Mouse (Mus musculus) liver (tissue): ENCODE data around the gene Dcst1.

ENCODE experiments used
- DNase-seq: peaks from one replicate; pipeline ENCODE4 v3.0.0-alpha.2; 2020; ENCODE audit warnings: mixed read lengths

Gene Dcst1

DNA sequence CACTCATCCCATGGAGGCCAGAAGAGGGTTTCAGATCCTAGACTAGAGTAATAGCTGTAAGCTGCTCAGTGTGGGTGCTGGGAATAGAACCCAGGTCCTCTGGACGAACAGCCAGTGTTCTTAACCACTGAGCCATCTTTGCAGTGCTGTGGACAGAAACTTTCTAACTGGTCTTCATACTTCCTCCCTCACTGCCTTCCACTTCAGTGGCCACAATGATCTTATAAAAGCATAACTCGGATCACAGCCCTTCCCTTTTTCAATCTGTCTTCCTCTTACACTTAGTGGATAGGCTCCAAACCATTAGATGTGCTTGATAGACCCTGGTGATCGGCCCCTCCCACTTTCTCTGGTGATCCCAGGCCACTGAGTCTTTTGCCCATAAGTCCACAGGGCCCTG is 4.8 kb downstream of the Dcst1 start:
- no peak for DNase-seq

DNA sequence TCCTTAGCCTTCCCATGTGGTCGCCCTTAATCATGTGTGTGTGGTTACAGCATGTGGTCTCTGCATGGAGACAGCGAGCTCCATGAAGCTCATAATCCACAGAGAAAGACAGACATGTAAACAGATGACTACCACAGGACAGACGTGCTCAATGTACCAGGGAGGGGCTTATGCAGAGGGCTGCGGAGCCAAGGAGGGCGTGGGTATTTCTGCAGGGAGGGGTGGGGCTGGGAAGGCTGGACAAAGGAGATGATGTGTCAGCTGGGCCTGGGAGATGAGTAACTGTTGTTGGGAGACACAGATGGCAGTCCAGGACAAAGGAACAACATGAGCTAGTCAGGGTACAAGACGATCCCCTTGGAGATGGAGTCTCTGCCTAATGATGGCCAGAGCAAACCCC is 5.4 kb downstream of the Dcst1 start:
- DNase-seq = no peak

DNA sequence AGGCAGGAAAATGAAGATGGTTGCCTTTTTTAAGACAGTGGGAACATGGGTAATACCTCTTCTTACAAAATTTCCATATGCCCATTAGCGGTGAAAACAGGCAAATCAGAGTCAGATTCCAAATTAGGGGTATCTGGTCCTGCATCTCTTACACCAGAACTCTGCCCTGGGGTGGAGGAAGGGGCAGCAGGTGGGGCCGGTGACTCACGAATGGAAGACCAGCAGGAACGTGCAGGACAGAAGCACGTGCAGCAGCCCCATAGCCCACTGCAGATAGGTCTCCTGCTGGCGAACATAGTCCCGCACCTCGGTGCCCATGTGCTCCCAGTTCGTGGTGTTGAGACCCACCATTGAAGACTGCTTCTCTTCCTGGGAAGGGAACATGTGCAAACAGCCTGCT is 9.0 kb downstream of the Dcst1 start:
- no peak for DNase-seq

DNA sequence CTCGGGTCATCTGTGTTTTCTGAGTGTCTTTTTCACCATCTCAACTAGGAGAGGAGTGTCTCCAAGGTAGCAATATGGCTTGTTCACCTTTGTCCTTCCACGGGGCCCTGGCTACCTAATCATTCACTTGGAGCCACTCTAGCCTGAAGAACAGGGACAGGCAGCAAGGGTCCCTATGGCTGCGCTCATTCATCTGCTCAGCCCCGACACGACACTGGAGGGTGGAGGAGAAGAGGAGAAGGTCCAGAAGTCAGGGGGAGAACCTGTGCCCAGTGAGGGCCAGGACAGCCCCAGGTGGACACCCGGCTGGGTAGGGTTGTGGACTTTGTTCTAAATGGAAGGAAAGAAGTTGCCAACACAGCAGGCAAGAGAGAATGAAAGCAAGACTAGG is 9.5 kb downstream of the Dcst1 start:
- DNase-seq = no peak

DNA sequence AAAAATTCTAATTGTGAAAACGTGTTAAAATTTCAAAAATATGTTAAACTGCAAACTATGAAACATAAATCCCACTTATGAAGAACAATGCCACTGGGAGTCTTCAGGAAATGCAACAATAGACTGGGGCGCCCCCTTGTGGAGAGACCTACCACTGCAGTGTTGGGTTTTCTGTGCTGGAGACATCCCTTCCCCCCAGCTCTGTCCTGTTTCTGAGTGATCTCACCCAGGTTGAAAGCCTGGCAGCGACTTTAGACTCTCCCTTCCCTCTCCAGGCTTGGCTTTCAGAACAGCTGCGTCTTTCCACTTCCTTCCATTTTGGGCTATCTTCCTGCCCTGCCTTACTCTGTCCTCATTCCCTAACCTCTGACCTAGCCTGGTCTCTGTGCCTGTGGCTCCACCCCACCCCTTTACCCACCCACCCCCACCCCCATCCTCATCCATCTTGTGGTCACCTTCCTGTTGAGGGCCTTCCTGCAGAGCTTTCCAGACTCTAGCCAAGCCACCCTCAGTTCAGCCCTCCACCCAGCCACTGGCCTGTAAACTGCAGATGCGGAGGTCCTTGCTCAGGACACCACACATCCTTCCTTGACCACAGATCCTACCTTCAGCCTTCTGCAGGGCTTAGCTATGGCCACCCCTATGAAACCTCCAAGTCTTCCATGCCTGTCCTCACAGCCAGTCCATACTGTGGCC is 10.1 kb downstream of the Dcst1 start:
- DNase-seq = peak; percentile 77

DNA sequence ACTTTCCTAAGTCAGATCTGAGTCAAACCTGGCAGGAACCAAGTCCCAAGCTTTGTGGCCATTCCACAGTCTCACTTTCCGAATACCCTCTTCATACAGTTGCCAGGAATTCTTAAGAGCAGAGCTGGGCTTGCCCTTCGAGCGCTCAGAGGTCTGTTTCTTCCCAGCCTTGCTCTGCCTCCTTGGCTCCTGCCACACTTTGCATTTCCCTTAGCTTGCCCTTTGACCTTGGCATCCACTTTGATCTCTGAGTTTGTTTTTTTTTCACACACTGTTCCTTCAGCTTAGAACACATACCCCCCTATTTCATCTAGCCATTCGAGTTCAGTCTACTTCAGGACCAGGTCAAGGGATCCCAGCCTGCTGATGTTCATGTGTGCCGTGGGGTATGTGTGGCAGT is 13.8 kb downstream of the Dcst1 start:
- DNase-seq = no peak

DNA sequence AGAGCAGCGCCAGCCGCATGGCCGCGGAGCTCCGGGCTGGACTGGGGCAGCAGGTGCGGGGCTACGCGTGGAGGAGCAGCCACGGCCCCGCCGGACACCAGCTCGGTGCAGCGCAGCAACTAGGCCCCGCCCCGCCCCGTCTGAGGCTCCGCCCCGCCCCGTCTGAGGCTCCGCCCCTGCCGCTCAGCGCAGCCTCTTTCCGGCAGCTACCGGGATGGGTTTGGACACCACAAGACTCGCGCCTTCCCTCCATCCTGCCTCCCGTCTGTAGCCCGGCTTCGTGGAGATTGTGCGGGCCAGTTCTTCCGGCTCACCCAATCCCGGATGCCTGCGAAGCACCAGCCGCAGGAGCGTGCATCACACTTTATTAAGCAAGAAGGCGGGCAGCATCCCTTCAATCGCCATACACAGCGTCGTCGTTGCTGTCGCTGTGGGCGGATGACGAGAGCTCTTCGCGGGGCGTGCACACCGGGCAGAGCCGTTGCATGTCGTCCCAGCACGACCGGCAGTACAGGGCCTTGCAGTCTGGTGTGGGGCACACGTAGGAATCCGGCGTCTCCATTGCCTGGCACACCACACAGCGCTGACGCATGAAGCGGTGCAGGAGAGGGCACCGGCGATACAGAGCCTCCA is 15.1 kb downstream of the Dcst1 start, which contains the start of gene Adam15:
Gene Adam15, minus strand, starts transcription at position 128 of the 633 bp plus-strand sequence.
- peak; percentile 86 for DNase-seq

DNA sequence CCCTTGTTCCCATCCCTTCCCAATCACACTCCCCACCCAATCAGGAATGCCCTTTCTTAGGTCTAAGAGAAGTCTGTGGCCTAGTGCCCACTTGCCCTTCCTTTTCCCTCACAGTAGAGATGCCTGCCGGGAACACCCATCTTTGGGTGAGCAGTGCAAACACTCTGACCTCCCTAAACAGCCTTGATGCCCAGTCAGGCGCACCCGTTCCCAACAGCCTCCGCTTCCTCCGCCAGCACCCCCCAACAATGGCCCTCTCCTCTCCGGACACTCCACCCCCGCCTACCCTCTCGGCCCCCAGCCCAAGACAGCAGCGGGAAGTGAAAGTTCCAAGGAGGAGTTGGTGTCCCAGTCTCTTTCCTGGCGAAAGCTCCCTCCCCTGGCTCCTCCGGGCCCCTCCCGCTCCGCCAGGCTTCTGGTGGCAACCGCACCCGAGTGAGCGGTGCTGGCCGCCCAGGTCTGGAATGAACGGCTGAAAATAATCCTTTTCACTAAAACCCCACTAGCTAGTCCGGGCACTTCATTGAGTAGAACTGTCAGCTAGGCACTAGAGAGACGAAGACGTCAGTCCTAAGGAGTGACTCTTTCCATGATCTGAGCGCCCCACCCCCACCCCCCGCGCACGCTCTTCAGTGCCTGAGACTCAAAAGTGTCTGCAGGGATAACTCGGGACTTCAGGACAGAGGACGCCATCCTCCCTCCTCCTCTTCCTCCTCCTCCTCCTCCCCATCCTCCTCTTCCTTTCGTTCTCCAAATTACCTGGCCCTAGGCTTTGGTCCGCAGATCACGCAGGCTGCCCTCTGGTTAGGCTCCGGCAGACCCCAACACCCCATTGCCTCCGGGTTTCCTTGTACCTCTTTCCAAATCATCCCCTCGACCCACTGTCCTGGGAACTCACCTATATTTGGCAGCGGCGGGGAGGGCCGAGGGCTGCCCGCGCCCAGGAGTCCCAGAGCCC is 15.9 kb downstream of the Dcst1 start:
- no peak for DNase-seq

DNA sequence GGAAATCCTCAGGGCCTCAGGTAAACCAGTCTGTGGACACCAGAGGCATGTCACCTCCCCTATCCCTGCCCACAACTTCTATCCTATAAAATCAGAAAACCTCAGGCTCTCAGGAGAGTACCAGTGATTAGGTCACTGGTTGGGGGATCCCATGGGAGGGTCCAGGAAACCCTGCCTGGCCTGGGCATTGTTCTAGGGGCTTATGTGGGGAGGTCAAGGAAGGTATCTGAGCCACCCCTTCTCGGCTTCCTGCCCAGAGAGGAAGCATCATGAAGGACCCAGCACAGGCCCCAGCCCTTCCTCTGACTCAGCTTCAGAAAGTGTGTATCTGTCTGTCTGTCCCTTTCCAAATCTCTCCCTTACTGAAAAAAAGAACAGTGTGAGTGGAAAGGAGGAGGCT is 17.1 kb downstream of the Dcst1 start:
- DNase-seq = no peak

DNA sequence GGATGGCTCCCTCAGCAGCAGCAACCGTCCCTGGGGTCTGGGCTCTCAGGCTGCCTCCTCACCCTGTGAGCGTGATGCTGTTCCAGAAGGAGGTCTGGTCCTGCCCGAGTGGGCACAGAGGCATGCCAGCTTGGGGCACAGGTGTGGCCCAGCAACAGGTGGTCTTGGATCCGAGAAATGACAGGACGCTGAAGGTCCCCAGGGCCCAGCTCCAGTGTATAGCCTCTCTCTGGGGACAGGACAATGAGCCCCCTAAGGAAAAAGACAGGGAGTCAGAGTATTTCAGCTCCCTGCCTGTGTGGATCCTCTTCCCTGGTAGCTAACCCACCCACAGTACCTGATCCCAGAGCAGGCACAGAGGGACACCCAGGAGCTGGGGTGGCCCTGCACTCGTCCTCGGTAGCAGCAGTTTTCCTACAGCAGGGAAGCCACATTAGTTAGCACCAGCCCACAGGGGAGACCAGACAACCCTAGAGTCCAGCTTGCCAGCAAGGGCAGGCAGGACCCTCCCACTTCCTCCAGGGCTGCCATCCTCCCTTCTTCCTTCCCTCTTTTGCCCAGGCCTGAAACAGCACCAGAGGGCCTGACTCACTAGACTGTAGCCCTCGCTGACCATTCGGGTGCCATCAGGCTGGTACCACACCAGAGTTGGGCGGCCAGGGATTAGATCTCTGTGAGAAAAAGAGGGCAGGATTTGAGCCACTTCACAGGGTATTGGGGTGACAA is 18.1 kb downstream of the Dcst1 start:
- DNase-seq = no peak

DNA sequence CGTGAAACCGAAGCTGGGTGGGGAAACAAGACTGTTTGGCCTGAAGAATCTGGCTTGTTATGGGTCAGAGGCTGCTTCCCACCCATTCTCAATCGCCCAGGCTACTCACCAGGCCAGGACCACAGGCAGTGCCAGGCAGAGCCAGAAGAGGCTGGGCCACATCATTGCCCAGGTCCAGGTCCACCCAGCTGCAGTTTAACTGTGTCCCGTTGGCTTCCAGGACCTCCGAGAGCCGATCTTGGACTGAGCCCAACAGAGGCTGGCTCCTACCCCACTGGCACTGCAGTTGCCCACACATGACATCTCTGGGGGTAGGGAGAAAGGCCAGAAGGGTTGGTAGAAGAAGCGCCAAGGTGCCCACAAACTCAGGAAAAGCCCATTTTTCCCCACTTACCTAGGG is 21.8 kb downstream of the Dcst1 start:
- no peak for DNase-seq

DNA sequence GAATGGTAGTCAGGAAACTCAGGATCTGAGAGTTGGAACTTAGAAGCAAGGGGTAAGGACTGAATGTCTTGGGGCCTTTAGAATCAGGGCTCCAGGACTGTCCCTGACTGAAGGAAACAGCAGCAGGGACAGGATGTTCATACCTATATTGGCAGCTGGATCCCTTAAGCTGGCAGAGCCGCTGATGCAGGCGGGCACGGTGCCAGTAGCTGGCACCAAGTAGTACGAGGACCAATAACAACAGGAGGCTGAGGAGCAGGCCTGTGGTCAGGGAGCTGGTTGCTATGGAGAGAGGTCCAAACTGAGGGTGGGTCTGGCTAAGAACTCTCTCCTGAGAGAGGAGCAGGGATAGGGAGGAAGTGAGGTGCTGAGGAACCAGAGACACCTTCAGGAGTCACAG is 23.3 kb downstream of the Dcst1 start:
- DNase-seq = no peak

DNA sequence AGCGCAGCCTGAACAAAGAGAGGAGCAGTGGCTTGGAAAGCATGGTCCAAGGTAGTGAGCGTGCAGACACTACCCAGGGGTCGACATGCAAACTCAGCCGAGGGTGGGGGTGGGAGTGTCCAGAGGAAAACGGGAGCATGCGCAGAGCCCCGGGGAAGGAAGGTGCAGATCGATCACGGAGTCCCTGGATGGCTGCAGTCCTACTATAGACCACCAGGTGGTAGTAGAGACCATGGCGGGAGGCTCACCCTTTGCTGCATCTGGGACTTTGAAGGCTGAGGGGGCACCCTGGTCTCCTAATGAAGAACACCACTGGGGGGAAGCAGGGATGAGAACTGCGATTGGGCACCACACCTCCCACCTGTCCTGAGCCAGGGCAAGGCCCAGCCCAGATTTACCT is 24.6 kb downstream of the Dcst1 start:
- peak; percentile 75 for DNase-seq

DNA sequence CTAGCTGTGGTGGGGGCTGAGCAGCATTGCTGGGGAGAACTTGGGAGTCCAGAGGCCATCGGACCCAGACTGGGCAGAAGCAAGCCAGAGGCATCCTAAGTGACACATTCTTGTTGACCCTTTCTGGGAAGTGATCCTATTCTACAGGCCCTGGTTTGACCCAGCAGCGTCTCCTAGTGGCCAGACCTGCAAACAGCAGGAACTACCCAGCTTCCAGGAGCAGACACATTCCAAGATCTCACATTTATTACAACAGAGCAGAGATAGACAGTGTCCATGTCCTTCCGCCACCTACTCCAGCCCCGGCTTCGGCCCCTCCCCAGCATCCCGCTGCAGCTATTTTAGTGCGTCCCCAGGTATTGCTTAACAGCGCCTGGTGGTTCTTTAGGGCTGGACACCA is 25.6 kb downstream of the Dcst1 start:
- DNase-seq = peak; percentile 72

DNA sequence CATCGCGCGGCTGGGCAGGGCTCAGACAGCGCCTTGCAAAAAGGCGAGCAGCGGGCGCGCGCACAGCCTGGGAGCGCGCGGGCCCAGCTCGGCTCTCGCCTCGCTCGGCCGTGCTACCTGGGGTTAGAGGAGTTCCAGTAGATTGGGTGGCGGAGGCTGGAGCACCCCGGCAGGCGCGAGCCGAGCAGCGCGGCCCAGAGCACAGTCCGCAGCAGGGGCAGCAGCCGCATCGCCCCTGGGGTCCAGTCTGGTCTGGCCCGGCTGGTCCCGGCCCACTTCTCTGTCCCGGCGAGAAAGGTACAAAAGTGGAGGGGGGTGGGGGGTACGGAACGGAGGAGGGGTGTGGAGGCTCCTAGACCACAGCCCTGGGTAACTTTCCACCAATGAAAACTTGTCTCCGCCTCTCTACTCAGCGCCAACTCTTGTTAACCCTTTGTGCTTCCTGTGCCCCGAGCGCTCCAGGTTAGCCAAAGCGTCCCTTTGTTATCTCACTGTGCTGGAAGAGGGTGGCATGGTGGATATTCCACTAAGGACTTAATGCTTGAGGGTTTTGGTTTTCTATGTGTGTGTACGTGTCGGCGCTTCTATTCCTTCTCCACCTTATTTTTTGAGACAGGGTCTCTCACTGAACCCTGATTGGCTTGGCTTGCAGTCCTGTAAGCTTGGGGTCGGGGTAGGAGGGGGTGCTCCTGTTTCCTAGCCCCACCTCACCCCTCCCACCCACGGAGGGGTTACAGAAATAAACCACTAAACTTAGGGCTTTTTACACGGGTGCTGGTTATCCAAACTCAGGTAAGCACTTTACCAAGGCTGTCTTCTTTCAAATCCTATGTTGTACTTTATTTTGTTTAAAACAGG is 27.1 kb downstream of the Dcst1 start, which contains the start of gene Efna4:
Gene Efna4, minus strand, starts transcription at position 308 of the 858 bp plus-strand sequence.
- DNase-seq = peak; percentile 55

DNA sequence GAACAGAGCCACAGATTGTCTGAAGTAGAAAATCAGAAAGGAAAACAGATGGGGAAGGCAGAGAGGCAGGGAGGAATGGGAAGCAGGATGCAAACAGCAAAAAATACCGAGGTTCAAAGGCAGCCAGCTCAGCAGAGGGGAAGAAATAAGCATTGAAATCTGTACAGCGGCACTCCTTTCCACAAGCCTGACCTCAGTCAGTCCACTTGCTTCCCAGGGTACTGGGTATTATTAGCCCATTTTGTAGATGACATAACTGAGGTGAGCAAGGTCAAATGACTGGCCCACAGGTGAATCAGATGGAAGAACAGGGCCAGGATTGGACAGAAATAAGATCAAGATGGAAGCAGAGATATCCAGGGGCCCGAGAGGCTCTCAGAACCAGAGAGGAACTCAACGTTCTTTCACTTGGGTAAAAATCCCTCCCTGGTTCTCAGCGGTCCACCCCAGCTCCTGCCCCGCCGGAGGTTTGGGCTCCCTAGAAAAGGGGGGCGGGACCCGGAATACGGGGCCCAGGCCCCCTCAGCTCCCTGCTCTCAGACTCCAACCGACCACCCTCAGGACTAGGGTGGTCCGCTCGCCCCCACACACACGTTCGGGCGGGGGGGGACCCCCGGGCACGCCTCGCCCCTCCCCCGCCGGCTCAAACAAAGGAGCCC is 27.9 kb downstream of the Dcst1 start:
- DNase-seq = no peak

DNA sequence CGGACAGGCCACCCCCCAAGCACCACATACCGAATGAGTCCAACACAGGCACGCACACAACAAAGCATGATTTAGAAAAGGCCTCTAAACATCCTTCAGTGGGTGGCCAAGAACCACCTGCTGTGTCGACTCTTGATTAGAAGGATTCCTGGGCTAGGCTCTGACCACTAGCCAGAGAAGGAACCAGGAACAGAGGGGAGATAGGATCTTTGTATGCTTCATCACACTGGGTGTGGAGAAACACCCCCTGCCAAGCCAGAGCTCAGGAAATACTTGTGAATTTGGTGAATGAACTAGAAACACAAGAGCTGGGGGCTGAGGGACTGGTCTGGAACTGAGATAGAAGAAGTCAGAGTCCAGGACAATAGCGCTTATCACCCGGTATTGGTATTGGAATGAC is 28.5 kb downstream of the Dcst1 start:
- DNase-seq = no peak

DNA sequence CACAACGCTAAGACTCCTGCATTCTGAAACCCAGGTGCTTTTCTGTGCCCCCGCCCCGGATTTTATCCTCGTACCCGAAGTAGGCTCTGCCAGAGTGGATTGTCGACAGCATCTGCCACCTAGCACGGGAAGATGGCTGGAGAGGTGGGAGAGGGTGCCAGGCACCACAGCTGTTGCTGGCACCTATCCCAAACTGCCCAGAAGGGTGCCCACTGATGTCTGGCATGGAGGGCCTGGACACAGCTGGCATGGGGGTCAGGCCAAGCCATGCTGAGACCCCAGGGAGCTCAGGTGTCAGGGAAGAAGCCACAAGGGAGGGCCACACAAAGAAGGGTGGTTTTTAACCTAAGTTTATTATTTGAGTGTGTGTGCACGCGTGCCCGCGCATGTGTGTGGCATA is 32.0 kb downstream of the Dcst1 start:
- DNase-seq = no peak

DNA sequence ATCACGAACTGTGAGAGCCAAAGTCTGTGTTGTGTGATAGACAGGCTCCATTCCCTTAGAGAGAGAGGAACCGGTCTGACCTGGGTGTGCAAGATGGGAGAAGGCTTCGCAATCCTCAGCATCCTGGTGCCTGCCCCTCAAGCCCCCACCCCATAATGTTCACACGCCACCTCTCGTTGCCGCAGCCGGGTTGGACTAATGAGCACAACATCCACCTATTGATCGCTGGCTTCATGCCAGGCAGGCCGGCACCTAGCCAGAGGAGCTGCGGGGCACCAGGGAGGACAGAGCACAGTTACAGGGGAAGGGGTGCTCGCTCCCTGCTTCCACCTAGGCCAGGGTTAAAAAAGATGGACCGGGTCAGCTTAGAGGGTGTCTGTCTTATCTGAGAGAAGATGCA is 32.6 kb downstream of the Dcst1 start:
- DNase-seq = peak; percentile 48

DNA sequence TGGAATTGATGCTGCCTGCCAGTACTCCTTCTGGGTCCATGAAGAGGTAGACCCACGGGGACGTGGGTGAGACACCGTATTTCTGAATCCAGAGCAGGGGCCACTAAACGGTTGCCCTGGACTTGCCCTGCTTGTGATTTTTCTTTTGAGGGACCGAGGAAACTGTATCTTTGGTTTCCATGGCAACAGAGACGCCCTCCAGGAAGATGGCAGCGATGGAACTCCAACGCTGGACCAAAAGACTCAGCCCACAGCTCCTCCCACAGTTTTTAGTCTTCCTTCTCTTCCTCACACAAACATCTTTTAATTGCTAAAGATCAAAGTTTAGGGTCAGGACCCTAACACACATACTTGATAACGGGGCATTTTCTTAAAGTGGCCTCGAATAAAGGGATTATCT is 33.0 kb downstream of the Dcst1 start:
- no peak for DNase-seq

DNA sequence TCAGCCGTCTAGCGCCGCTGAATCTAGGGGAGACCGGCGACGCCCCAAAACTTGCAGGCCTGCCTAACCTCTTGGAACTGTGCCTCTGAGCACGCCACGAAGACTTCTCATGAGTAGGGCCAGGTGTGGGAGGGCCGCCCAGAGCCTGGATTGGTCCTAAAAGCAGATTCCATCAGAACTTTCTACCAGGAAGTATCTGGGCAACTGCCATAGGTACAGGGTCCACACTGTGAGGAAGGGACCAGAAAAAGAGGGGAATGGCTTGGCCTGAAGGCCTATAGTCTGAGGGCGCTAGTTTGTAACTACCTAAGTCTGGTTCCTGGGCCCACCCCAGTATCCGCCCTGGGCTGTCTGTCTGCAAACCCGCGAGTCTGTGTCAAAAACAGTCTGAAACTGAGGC is 33.5 kb downstream of the Dcst1 start:
- no peak for DNase-seq
